Mouse (Mus musculus) heart, embryonic 11.5 days (tissue): ENCODE results near the gene Tmem141. TPM values are rescaled to one million over a fixed set of nuclear protein-coding genes. Genes with fewer than 3 reads are reported as not detected.

ENCODE experiments used
- ATAC-seq: fragments of 200-750 bp; cut with Nextera tagmentation; replicated peaks from 2 replicates; pipeline ENCODE4 v1.8.0; 2017; ENCODE audit warnings: moderate library complexity; ENCODE audit not compliant: insufficient number of reproducible peaks, low FRiP score, low TSS enrichment
- H3K27ac ChIP-seq: fragments of 300-500 bp; sonication (generic); 2 replicates; pipeline ENCODE4 v1.5.1; 2014; ENCODE audit warnings: mild to moderate bottlenecking, low read depth, low read length
- H3K27me3 ChIP-seq: fragments of 300-500 bp; sonication (generic); 2 replicates; pipeline ENCODE4 v1.6.1; 2014; ENCODE audit warnings: mild to moderate bottlenecking, low read length, mixed read lengths; ENCODE audit not compliant: control insufficient read depth, insufficient read depth
- H3K36me3 ChIP-seq: fragments of 300-500 bp; sonication (generic); 2 replicates; pipeline ENCODE4 v1.6.1; 2014; ENCODE audit warnings: mild to moderate bottlenecking, low read length, moderate library complexity, mixed read lengths; ENCODE audit not compliant: control insufficient read depth, insufficient read depth
- H3K4me1 ChIP-seq: fragments of 300-500 bp; sonication (generic); 2 replicates; pipeline ENCODE4 v1.6.1; 2014; ENCODE audit warnings: low read length; ENCODE audit not compliant: control insufficient read depth, insufficient read depth
- H3K4me2 ChIP-seq: fragments of 300-500 bp; sonication (generic); 2 replicates; pipeline ENCODE4 v1.6.1; 2014; ENCODE audit warnings: mild to moderate bottlenecking, moderate library complexity
- H3K4me3 ChIP-seq: fragments of 300-500 bp; sonication (generic); 2 replicates; pipeline ENCODE4 v1.5.1; 2014; ENCODE audit warnings: low read depth, low read length
- H3K9ac ChIP-seq: fragments of 300-500 bp; sonication (generic); 2 replicates; pipeline ENCODE4 v1.6.1; 2014; ENCODE audit warnings: mild to moderate bottlenecking, low read depth, low read length, moderate library complexity
- H3K9me3 ChIP-seq: fragments of 300-500 bp; sonication (generic); replicated peaks from 2 replicates; pipeline ENCODE4 v1.6.1; 2016; ENCODE audit warnings: low read length; ENCODE audit not compliant: control insufficient read depth
- WGBS: fragments of 180-500 bp; shearing (Covaris S2); extraction: QIAGEN DNeasy Blood & Tissue Kit; methylation state at CpG from one replicate; pipeline ENCODE4 v1.1.7; 2014; ENCODE audit not compliant: insufficient replicate concordance; 5-methylcytosine and 5-hydroxymethylcytosine counted together
- polyA plus RNA-seq: library from polyadenylated mRNA; unstranded; fragments of >200 nt; fragmentation: Nextera tagmentation; extraction: Ambion mirVana; gene quantifications from 2 replicates; pipeline ENCODE4 v1.2.1, GENCODE M21; 2014

The Tmem141 gene
- polyA plus RNA-seq, 1 experiment from 2014 or later, result 18.4 TPM

- H3K4me1 ChIP-seq, result peaks cover 26% of the 10 kb centered on the region
- H3K9me3 ChIP-seq, result no peaks in the 10 kb centered on the region
- 66% methylated on average over 4 of the region's 4 CpGs for WGBS
- no peak for ATAC-seq
- no peak overlapping the region for H3K4me2 ChIP-seq
- no peak overlapping the region for H3K4me3 ChIP-seq
- H3K27me3 ChIP-seq, result peaks cover 24% of the 10 kb centered on the region
- no peak overlapping the region for H3K27ac ChIP-seq
- H3K9ac ChIP-seq, result no peak overlapping the region
- H3K36me3 ChIP-seq, result peaks cover 13% of the 10 kb centered on the region
Observed at GRCm38 (mm10) chr2:25583571-25583970, 38.2 kb downstream of the Tmem141 start.

- peaks cover 13% of the 10 kb centered on the region for H3K36me3 ChIP-seq
- ATAC-seq, result no peak
- H3K27ac ChIP-seq, result no peak overlapping the region
- 87% methylated on average over 6 of the region's 6 CpGs for WGBS
- peaks cover 31% of the 10 kb centered on the region for H3K4me1 ChIP-seq
- H3K4me3 ChIP-seq, result no peak overlapping the region
- no peak overlapping the region for H3K9ac ChIP-seq
- H3K4me2 ChIP-seq, result no peak overlapping the region
- H3K9me3 ChIP-seq, result no peaks in the 10 kb centered on the region
- peaks cover 28% of the 10 kb centered on the region for H3K27me3 ChIP-seq
Observed at GRCm38 (mm10) chr2:25583120-25583481, 38.7 kb downstream of the Tmem141 start.

DNA sequence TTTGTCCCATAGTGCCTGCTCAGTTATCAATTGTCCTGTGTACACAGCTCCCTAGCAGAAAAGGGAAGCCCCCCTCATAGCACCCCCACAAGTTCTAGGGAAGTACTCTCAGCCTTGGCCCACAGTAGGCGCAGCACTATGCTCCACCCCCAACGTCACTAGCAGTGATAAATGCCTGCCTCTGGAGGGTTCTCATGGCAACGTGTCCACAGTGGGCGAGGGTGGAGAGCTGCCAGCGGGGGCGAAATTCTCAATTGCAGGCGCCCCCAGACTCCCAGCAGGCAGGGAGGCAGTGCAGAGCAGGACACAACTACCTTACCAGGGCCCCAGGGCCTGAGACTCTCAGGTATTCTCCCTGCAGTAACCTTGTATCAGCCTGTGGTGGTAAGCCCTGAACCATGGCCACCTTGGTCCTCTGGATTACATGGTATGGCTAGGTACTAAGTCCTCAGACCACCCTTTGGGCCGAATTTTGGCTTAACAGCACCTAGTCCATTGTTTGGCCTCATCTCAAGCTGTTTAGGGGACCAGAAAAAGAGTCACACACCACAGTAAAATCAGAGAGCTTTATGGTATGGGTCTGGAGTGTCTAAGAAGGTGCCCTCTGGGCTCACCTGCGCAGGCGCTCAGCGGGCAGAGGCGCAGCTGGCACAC is 39.2 kb downstream of the Tmem141 start:
- H3K36me3 ChIP-seq, result peaks cover 13% of the 10 kb centered on the region
- H3K4me1 ChIP-seq, result peaks cover 36% of the 10 kb centered on the region
- 55% methylated on average over 12 of the region's 12 CpGs for WGBS
- ATAC-seq, result no peak; the same call in 1 of the 2 replicates
- no peak overlapping the region for H3K4me3 ChIP-seq
- H3K27me3 ChIP-seq, result peaks cover 33% of the 10 kb centered on the region
- H3K27ac ChIP-seq, result no peak overlapping the region
- 0 out of 2 replicates have a peak overlapping the region, but pooled peaks have one; percentile 12 for H3K4me2 ChIP-seq
- no peaks in the 10 kb centered on the region for H3K9me3 ChIP-seq
- H3K9ac ChIP-seq, result peak overlapping the region; percentile 39; the same call in 1 of the 2 replicates

DNA sequence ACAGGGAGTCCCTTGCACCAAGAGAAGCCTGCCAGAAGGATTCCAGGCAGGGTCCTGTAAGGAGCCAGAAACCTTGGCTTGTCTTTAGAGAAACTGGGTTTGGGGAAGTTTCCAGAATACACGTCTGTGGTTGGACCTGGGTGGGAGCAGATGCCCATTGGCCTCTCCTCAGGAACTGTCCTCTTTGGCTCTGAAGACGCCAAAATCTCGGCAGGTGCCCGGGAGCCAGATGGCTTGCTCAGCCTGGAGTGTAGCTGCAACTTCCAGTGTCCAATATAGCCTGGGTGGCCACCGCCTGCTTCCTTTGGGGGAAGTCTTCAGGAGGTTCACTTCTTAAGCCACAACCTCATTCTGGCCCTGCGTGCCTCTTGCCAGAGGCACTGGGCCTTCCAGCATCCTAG is 39.9 kb downstream of the Tmem141 start:
- no peak for ATAC-seq
- Histone ChIP-seq H3K27me3 (peaks cover 40% of the 10 kb centered on the region), H3K9ac (no peak overlapping the region), H3K27ac (no peak overlapping the region), H3K9me3 (no peaks in the 10 kb centered on the region), H3K4me1 (peaks cover 41% of the 10 kb centered on the region), H3K4me3 (no peak overlapping the region), H3K36me3 (peaks cover 13% of the 10 kb centered on the region), H3K4me2 (peak overlapping the region; percentile 68; the same call in 1 of the 2 replicates)
- WGBS, result 32% methylated on average over 6 of the region's 6 CpGs

- peak; percentile 43; the same call in 1 of the 2 replicates for ATAC-seq
- H3K9me3 ChIP-seq, result no peaks in the 10 kb centered on the region
- H3K36me3 ChIP-seq, result peaks cover 13% of the 10 kb centered on the region
- peak within 1 kb of the TSS; percentile 68 for H3K4me2 ChIP-seq
- no peak within 1 kb of the TSS for H3K27ac ChIP-seq
- peak within 1 kb of the TSS; percentile 31; the same call in 1 of the 2 replicates for H3K4me3 ChIP-seq
- 8% methylated on average over 19 of the region's 19 CpGs for WGBS
- peak within 1 kb of the TSS; percentile 47 for H3K9ac ChIP-seq
- peaks cover 41% of the 10 kb centered on the region for H3K4me1 ChIP-seq
- H3K27me3 ChIP-seq, result peaks cover 45% of the 10 kb centered on the region
Observed at GRCm38 (mm10) chr2:25581294-25581864, 40.4 kb downstream of the Tmem141 start, which contains the start of gene Ajm1. TSS of gene Ajm1 (minus strand) at chr2:25581757.

DNA sequence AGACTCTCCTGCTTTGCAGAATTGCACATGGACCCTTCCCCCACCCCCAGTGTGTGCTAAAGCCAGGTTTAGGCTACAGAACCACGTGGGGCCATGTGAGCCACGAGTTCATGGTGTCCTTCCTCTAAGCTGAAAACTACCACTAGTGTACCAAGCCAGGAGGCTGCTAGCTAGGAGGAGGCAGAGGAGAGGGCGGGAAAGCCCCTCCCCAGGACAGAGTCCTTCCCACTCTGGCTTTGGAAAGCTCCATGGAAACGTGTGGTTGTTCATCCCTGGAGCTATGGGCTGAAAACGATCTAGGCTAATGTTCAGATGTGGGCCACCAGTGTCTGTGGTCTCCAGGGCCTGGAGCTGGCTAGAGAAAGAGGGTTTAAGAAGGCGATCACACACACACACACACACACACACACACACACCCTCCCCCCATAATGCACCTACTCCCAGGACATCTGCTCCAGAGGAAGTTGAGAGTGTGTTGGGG is 41.1 kb downstream of the Tmem141 start:
- H3K4me2 ChIP-seq, result no peak overlapping the region
- H3K27me3 ChIP-seq, result peaks cover 52% of the 10 kb centered on the region
- WGBS, result 52% methylated on average over 6 of the region's 6 CpGs
- no peak overlapping the region for H3K4me3 ChIP-seq
- no peaks in the 10 kb centered on the region for H3K9me3 ChIP-seq
- H3K36me3 ChIP-seq, result peaks cover 13% of the 10 kb centered on the region
- H3K27ac ChIP-seq, result no peak overlapping the region
- H3K9ac ChIP-seq, result no peak overlapping the region
- ATAC-seq, result no peak
- H3K4me1 ChIP-seq, result peaks cover 43% of the 10 kb centered on the region

DNA sequence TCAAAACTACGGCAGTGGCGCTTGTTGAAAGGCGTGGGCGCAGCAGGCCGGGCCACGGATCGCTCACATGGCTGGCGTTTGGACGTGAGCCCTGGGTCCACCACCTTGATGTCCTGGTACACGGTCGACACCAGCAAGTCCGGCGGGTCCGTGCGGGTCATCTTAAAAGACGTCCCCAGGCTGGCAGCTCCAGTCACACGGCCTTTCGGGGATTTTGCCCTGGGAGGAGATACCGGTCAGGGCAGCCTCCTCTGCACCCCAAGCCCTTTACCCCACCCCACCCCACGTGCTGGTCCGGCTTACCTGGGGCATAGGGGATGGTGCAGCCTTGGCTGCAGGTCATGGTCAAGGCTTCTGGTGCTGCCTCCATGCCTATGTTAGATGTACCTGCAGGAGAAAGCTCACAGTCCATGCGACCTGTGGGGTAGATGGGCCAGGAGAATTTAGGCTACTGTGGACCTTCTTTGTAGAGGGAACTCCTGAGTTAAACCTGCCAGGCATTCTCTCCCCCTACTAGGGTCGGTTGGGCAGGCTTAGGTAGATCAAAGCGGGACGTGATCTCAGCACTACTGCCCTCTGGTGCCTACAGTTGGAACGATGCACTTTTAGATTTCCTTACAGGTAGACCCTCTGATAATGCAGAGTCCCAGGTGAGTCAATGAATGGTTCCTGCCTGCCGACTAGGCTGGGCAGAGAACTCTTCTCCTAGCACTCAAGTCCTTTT is 41.9 kb downstream of the Tmem141 start:
- ATAC-seq, result no peak
- H3K9me3 ChIP-seq, result no peaks in the 10 kb centered on the region
- peaks cover 47% of the 10 kb centered on the region for H3K4me1 ChIP-seq
- H3K27me3 ChIP-seq, result peaks cover 52% of the 10 kb centered on the region
- no peak overlapping the region for H3K27ac ChIP-seq
- no peak overlapping the region for H3K9ac ChIP-seq
- peak overlapping the region; percentile 21 for H3K4me3 ChIP-seq
- peaks cover 7% of the 10 kb centered on the region for H3K36me3 ChIP-seq
- H3K4me2 ChIP-seq, result peak overlapping the region; percentile 52
- WGBS, result 8% methylated on average over 27 of the region's 27 CpGs

DNA sequence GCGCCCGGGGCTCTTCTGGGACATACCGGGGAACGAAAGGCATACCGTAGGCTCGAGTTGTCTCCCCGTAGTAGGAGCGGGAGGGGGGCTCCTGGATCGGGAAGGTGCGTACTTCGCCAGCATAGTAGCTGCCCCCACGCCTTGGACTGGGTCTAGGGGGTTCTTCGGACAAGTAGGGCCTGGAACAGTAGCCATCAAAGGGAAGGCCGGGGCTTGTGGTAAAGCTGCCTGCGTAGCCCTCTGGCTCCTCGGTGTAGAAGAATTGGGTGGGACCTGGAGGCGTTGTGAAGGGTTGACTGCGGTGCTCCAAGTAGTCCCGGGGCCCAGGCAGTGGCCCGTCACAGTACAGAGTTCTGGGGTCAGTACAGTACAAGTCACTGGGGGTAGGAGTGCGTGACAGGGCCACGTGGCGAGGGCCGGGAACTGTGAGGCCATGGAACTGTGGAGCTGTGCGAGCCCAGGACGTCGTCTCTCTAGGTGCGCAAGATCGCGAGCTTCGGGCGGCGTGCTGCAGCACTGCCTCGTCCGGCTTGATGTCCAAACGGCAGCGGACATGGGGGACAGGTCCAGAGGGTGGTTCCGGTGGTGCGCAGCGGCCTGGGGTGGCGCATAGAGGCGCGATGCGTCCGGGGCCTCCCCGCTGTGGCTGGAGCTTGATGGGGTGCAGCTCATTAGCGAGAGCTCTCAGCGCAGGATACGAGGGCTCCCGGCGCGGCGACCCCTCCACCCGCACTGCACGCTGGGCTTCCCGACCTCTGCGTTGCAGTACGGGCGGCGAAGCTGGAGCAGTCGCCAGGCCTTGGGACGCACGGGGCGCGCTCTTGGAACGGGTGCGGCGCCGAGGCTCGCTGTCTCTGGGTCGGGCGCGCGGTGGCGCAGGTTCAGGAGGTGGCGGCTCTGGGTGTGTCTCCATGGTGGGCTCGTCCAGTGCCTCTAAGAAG is 42.7 kb downstream of the Tmem141 start:
- Histone ChIP-seq H3K9me3 (no peaks in the 10 kb centered on the region), H3K4me3 (peak overlapping the region; percentile 21), H3K4me2 (peak overlapping the region; percentile 52), H3K4me1 (peaks cover 48% of the 10 kb centered on the region), H3K9ac (no peak overlapping the region), H3K36me3 (peaks cover 6% of the 10 kb centered on the region), H3K27ac (no peak overlapping the region), H3K27me3 (peaks cover 52% of the 10 kb centered on the region)
- ATAC-seq, result no peak
- WGBS, result 4% methylated on average over 77 of the region's 77 CpGs
